Mouse (Mus musculus): Measurements from ENCODE around the gene Zfp287.

Zfp287 gene

DNA sequence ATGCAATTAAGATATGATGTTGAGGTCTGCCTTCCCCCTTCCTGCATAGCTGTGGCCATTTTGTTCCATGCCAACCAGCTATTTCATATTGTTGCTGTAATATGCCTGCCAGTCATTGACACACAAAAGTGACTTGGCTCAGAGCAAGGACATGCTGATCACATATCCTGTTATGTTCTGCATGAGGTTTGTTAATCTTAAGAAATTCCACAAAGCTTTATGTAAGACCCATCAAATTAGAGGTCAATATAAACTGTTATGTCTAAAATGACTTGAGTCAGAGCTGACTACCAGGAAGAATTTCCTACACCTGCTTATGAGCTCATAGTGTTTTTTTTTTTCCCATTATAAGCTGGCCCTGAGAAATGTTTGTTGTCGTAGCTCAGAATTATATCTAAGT is 30.5 kb downstream of the Zfp287 start:
- no peak for DNase-seq (ENCODE audit: low read depth)

DNA sequence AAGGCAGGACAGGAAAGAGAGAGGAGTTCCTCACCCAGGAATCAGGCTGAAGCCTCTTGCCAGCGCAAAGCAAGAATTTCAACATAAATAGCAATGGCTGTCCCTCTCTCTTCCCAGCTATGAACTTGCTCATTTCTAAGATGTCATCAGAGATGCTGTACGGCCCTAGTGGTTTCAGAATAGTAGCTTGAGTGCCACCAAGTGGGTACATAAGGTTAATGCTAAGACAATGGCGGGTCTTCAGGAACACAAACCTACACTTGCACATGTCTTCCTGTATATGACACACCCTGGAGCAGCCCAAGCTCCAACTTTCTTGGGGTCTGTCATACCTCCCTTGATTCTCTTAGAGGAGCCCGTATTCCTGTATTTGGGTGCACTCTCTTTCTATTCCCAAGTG is 32.0 kb downstream of the Zfp287 start:
- no peak for DNase-seq (ENCODE audit: low read depth)

DNA sequence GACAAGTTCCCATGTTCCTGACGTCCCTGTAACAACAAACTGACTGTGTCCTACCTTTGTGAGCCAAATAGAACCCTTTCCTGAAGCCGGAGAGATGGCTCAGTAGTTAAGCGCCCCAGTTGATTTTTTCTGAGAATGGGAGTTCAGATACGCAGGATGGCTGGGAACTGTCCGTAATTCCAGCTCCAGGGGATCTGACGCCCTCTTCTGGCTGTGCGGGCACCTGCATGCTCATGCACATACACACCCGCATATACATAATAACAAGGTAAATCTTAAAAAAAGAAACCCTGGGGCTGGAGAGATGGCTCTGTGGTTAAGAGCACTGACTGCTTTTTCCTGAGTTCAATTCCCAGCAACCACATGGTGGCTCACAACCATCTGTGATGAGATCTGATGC is 36.6 kb downstream of the Zfp287 start:
- DNase-seq (ENCODE audit: low read depth), result no peak

DNA sequence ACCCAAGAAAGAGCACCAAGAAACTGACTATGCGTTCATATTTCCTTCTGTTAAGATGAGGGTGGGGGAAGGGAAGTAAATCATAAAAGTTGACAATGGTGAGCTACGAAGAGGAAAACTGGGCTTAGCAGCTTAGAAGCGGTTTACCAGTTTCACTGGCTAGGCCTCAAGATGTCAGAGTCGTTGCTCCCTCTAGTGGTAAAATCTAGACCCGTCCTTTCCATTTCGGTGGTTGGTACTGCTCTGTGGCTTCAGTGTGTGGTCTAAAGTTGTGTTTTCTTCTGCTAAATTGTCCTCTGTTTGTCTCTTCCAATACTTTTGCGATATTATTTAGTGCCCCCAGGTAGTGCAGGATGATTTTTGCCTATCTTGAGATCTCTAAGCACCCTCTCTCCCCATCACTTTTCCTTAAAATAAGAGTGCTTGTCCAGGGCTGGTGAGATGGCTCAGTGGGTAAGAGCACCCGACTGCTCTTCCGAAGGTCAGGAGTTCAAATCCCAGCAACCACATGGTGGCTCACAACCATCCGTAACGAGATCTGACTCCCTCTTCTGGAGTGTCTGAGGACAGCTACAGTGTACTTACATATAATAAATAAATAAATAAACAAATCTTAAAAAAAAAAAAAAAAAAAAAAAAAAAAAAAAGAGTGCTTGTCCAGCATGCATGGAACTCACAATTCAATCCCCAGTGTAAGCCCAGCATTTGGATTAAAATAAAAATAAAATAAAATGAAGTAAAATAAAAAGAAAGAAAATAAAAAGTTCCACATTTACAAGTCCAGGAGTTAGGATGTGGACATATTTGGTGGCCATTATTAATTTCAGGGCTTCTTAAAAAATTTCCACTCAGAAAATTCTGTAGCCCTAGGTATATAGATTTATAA is 38.2 kb downstream of the Zfp287 start:
- DNase-seq (ENCODE audit: low read depth), result peak; percentile 91

DNA sequence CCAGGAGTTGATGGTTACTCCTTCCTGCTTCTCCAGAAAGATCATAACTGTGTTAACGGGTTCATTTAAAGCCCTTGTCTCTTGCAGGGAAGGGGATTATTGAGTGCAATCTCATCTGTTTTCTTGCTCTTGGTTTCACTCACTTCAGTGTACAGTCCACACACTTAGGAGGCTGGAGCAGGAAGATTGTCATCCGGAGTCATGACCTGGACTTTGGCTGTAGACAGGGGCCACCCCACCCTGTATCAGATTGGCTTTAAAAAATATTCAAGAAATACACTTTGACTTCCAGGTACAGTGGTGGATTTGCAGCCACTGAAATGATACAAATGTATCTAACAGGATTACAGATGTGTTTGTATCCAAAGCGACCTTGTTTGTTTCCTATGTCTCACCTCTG is 40.1 kb downstream of the Zfp287 start:
- no peak for DNase-seq (ENCODE audit: low read depth)

DNA sequence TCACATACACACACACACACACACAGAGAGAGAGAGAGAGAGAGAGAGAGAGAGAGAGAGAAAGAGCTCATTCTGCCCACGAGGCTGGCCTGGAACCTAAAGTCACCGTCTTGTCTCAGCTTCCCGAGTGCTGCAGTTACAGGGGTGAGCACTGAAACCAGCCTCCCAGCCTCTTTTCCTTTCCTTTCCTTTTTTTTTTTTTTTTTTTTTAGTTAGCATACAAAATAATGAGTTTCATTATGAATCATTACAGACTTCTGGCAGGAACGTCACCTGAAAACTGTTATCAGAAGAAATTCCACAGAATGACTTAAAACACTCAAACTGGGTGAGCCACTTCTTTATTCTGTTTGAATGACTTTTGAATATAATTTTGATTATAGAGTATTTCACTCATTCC is 51.8 kb downstream of the Zfp287 start:
- no peak for DNase-seq (ENCODE audit: low read depth)

DNA sequence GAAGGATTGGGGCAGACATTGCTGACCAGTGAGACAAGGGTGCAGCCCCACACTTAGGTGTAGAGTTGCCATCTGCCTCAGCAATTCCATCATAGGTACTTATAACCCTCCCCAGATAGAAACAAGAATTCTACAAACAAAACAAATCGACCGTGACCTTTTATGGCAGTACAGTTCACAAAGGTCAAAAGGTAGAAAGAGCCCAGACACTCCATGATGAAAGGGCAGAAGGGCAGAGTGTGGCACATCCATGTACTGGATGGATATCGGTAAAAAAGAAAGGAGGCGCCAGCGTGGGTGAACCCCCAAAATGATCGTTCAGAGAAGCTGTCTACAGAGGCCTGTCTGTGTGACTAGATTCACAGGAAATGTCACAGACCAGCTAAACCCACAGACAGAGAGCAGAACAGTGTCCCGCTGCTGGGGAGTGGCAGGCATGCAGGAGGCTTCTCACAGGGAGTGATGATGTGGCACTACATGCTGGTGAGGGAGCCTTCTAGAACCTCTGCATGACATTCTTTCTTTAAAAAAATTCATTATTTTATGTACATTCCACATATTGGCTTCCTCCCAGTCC is 52.8 kb downstream of the Zfp287 start:
- DNase-seq (ENCODE audit: low read depth), result no peak

DNA sequence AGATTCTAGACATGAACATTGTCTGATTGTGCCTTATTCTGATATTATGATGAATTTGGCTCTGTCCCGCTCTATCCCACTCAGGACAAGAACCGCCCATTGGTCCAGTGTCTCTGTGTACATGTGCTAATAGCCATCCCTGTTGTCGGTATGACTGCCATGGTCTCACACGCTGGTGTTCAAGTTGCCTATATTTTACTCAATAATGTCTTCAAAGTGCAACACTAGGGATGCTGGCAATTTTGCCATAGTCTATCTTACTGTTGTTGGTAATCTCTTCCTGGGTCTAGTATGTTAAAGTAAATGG is 55.5 kb downstream of the Zfp287 start:
- DNase-seq (ENCODE audit: low read depth), result no peak

DNA sequence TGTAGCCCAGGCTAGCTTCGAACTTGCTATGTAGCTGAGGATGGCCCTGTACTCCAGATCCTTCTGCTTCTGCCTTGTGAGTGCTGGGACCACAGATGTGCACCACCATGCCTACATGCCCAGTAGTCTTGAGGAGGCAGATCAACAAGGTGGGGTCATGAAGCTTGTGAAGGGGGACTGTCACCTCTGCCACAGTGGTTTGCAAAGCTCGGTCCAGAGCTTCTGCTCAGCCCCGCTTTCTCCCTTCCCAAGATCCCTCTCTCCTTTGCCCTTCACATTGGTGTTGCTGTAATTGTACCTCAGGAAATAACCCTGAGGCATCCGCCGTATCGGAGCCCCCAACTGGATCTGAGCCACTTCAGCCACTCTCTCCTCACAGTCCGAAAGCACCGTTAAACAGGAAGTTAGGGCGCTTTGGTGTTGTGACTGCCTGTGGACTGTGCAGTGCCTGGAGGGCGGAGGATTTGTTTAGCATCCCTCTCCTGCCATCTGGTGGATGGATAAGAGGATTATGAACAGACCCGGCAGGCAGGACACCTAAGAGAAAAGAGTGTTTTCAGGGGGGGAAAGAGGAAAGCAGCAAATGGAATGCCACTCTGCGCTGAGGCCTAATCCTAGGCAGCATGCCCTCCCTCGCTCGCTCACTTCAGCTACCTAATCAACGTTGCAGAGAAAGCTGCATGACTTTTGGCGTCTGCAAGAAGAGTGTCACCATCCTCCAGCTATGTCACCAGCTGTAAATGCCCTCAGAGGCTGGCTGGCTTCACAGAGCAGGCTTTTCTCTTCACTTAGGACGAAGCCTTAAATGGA is 56.0 kb downstream of the Zfp287 start:
- DNase-seq (ENCODE audit: low read depth), result peak; percentile 93

DNA sequence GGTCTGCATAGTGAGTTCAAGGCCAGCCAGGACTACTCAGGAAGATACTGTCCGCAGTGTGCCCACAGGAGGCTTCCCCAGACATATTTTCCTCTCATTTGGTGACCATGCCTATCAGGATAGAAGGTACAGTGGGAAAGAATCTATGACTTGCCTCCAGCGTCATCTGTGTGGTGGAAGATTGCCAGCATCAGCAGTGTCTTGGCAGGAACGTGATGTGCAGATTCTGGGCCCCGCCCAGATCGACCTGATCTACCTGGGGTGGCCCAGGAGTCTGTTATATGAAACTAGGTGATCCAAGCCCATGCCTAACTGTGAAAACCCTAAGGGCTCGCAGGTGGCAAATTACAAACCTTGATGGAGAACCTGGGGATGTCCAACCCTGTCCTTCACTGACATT is 61.7 kb downstream of the Zfp287 start:
- DNase-seq (ENCODE audit: low read depth), result no peak

DNA sequence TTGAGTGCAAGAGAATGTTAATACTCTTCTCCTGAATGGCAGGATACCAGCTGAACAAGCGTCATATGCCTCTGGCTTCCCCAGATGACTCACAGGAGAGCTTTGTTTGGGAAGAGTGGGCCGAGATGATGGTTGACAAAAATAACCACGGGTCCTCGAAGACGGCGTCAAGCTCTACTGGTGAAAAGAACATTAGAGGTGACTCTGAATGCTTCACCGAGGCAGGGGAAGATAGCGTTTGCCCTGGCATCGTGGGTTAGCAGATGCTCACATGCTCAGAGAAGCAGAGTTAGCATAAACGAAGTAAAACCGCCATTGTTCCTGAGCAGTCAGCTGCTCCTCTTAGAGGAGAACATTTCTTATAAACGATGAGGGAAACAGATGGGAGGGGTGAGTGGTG is 62.2 kb downstream of the Zfp287 start:
- DNase-seq (ENCODE audit: low read depth), result peak; percentile 59

DNA sequence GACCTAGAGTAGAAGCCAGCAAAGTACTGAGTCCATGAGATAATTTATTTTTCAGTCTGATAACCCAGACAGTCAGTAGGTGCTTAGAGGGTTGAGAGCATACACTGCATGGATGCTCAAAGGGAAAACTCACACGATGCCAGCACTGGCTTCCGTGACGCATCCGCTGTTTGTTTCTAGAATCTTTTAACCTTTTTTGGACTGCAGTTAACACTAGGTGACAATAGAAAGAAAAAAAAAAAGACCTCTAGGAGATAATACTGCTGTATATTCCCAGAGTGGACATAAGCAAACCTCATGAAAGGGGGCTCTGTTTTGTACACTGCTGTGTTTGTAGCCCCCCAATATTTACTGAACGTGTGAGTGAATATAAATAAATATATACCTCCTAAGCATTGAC is 62.7 kb downstream of the Zfp287 start:
- no peak for DNase-seq (ENCODE audit: low read depth)

DNA sequence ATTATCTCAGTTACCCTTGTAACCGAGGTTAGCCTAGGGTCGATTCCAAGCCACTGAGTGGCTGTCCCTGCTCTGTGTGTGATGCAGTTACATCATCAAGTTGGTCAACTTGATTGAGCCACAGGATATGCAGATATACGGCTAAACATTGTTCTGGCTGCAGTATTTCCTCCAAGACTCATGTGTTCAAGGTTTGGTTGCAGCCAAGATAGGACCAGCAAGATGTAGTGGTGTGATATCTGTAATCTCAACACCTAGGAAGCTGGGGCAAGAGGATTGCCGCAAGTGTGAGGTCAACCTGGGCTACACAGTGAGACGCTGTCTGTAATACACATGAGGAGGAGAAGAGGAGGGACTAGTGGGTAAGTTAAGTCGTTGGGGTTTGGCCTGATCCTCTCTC is 67.5 kb downstream of the Zfp287 start:
- DNase-seq (ENCODE audit: low read depth), result no peak

DNA sequence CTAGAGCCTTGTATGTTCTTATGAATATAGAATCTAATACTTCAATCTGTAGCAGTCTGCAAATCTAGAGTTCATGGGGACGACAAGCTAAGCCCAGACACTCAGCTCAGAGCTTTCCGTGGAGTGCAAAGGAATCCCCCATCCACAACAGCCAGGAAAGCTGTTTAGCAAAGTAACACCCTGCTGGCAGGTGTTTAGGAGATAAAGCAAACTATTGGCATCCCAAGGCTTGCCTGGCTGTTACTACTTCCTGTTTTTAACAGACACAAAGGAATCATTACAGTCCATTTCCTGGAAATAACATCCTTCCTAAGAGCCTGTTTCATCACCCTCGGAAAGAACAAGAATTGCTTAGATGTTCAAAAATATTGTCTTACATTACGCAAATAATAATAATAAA is 70.8 kb downstream of the Zfp287 start:
- no peak for DNase-seq (ENCODE audit: low read depth)

DNA sequence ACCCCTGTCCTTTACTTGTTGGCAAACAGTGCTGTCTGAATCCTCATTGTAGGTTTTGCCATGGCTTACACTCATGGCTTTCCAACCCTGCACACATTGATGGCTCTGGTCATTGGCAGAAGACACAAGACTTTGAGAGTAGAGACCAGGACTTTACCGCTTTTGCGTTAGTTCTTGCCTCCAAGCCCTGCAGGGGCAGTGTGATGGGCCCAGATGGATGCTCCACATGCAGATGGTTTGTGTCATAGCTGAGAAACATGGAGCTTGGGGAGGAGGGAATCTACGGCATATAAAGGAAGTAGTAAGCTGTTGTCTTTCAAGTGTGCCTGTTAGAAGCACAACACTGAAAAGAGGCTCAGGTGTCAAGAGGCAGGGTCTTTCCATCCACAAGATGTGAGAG is 79.6 kb downstream of the Zfp287 start:
- DNase-seq (ENCODE audit: low read depth), result no peak

DNA sequence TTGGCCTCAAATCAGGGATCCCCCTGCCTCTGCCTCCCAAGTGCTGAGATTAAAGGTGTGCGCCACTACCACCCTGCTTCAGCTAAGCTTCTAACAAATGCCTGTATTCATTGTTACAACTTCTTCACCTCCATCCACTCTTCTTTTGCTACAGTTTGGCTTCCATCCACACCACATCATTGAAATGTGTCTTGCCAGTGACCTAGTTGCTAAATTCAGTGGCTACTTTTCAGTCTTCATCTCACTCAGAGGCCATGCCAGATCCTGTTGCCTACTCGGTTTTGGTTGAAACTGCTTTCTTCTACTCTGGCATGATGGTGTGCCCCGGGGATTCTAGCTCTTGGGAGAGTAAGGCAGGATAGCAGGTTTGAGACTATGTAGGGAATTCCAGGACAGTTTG is 80.1 kb downstream of the Zfp287 start:
- no peak for DNase-seq (ENCODE audit: low read depth)

All from NIH3T3 (cell line).